Mouse (Mus musculus): ENCODE measurements around the gene Dek.

GRCm38 (mm10) chr13:47104146-47104545, 1.9 kb downstream of the Dek start:
- no peak for TF ChIP-seq CTCF (conservative IDR thresholded peaks at IDR 0.05; ENCODE audit: insufficient read depth, insufficient read length, low read depth, low read length)
- no peak for TF ChIP-seq POLR2A (IDR thresholded peaks at IDR 0.05; ENCODE audit: low read depth, low read length)

Data from kidney, adult 2 months (tissue).